Mouse (Mus musculus): ENCODE results near the gene Zfp69. TPM values are rescaled to one million over a fixed set of nuclear protein-coding genes. Genes with fewer than 3 reads are reported as not detected.

The Zfp69 gene
- polyA plus RNA-seq, 1 experiment from 2014 or later: 10.8 TPM

- Histone ChIP-seq H3K4me3 (no peak overlapping the region), H3K9ac (no peak overlapping the region), H3K4me1 (no peaks in the 10 kb centered on the region), H3K27me3 (replicated peaks) (no peaks in the 10 kb centered on the region), H3K27ac (no peak overlapping the region), H3K9me3 (no peaks in the 10 kb centered on the region), H3K4me2 (replicated peaks) (no peak overlapping the region), H3K36me3 (peaks cover 32% of the 10 kb centered on the region)
- ATAC-seq (ENCODE audit: low FRiP score, low read depth): no peak
- 95% methylated on average over 8 of the region's 8 CpGs for WGBS
Measured at GRCm38 (mm10) chr4:120921461-120921860, 30.0 kb downstream of the Zfp69 start.

DNA sequence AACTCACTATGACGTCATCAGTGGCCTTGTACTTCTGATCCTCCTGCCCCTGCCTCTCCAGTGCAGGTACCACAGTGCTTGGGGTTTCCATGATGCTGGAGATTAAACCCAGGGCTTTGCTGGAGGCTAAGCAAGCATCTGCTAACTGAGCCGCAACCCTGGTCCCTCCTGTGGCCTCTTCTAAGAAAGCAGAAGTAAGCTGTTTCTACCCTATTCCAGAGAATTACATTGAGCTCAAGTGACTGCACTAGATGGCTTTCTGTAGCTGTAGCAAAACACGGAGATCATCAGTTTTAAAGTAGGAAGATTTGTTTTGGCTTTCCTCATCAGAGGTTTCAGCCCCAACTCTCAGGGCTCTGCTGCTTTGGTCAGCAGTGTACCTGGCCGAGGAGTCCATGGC is 37.0 kb downstream of the Zfp69 start:
- H3K4me3 ChIP-seq: no peak overlapping the region
- no peak for ATAC-seq (ENCODE audit: low FRiP score, low read depth)
- peaks cover 4% of the 10 kb centered on the region; the same call in 1 of the 2 replicates for H3K36me3 ChIP-seq
- no peak overlapping the region for H3K9ac ChIP-seq
- no peak overlapping the region for H3K27ac ChIP-seq
- no peaks in the 10 kb centered on the region for H3K27me3 ChIP-seq (replicated peaks)
- H3K4me2 ChIP-seq (replicated peaks): no peak overlapping the region
- no peaks in the 10 kb centered on the region for H3K4me1 ChIP-seq
- 76% methylated on average over 4 of the region's 4 CpGs for WGBS
- no peaks in the 10 kb centered on the region for H3K9me3 ChIP-seq

GRCm38 (mm10) chr4:120913861-120914260 is 37.6 kb downstream of the Zfp69 start:
- Histone ChIP-seq H3K9me3 (no peaks in the 10 kb centered on the region), H3K4me1 (no peaks in the 10 kb centered on the region), H3K36me3 (no peaks in the 10 kb centered on the region), H3K9ac (no peak overlapping the region), H3K27me3 (replicated peaks) (no peaks in the 10 kb centered on the region), H3K4me3 (no peak overlapping the region), H3K4me2 (replicated peaks) (no peak overlapping the region), H3K27ac (no peak overlapping the region)
- no peak for ATAC-seq (ENCODE audit: low FRiP score, low read depth)
- WGBS: 92% methylated on average over 1 of the region's 1 CpGs

DNA sequence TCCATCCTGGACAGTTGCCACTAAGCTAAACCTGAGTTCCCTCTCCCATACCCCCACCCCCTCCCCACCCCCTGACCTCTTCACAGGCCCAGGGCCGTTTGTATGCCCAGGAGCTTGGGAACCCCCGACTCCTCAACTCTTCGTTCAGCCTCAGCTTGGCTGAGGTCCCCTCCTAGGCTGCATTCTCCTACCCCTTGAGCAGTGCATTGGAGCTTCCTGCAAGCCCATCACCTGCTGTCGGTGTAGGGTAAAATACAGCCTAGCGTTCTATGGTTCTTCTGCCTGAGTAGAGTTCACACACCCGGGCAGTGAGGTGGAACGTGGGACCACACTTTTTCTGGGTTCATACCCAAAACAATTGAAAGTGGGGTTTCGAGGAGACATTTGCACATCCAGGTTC is 38.1 kb downstream of the Zfp69 start:
- Histone ChIP-seq H3K4me3 (no peak overlapping the region), H3K36me3 (no peaks in the 10 kb centered on the region), H3K27me3 (replicated peaks) (no peaks in the 10 kb centered on the region), H3K9me3 (no peaks in the 10 kb centered on the region), H3K4me2 (replicated peaks) (no peak overlapping the region), H3K4me1 (no peaks in the 10 kb centered on the region), H3K27ac (no peak overlapping the region), H3K9ac (no peak overlapping the region)
- WGBS: 64% methylated on average over 8 of the region's 8 CpGs
- no peak for ATAC-seq (ENCODE audit: low FRiP score, low read depth)

DNA sequence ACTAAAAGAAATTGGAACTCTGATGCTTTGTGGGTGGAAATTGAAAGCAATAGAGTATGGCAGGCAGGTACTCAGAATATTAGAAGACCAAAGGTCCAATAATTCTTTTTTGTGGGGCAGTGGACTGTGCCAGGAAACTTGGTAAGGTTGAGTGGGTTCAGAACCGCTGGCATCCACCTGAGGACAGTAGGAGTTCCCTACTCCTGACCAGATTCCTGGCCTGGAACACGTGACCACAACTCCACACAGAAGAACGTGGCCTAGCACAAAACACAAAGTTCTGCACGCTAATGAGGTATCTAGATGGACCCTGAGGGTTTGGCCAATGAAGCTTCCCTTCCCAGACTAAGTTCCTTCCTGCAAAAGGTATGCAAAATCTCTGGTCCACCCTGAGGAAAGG is 38.6 kb downstream of the Zfp69 start:
- no peak overlapping the region for H3K4me3 ChIP-seq
- H3K4me1 ChIP-seq: no peaks in the 10 kb centered on the region
- H3K27ac ChIP-seq: no peak overlapping the region
- WGBS: 68% methylated on average over 4 of the region's 4 CpGs
- H3K9ac ChIP-seq: no peak overlapping the region
- H3K4me2 ChIP-seq (replicated peaks): no peak overlapping the region
- no peaks in the 10 kb centered on the region for H3K27me3 ChIP-seq (replicated peaks)
- ATAC-seq (ENCODE audit: low FRiP score, low read depth): no peak
- no peaks in the 10 kb centered on the region for H3K36me3 ChIP-seq
- no peaks in the 10 kb centered on the region for H3K9me3 ChIP-seq

GRCm38 (mm10) chr4:120911086-120911485 is 40.4 kb downstream of the Zfp69 start:
- Histone ChIP-seq H3K9ac (no peak overlapping the region), H3K4me3 (no peak overlapping the region), H3K36me3 (no peaks in the 10 kb centered on the region), H3K9me3 (no peaks in the 10 kb centered on the region), H3K4me1 (no peaks in the 10 kb centered on the region), H3K27ac (no peak overlapping the region), H3K4me2 (replicated peaks) (no peak overlapping the region), H3K27me3 (replicated peaks) (no peaks in the 10 kb centered on the region)
- WGBS: 86% methylated on average over 6 of the region's 6 CpGs
- ATAC-seq (ENCODE audit: low FRiP score, low read depth): no peak

DNA sequence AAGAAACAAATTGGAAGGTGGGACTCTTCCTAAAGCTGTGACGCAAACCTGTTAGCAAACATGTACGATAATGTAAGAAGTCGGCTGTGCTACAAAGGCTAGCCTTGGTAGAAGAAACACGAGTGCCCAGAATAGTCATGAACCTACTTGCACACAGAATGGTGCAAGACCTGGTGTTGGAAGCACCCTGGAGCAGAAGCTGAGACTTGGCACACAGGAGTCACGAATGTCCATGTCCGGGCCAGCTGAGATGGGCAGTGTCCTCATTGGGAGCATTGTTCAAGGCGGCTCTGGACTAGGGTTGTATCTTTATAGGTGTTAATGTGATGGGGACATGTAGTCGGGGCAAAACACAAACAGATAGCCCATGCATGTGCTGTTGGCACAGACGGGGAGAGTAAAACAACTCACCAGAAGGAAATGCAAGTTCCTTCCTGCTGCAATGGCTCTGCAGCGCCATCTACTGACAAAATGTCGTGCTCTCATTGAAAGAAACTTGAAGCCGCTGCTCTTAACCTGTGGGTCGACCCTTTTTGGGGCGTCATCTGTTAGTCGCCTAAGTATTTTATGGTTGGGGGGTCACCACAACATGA is 41.8 kb downstream of the Zfp69 start:
- Histone ChIP-seq H3K27ac (no peak overlapping the region), H3K4me2 (replicated peaks) (no peak overlapping the region), H3K9ac (no peak overlapping the region), H3K36me3 (no peaks in the 10 kb centered on the region), H3K27me3 (replicated peaks) (no peaks in the 10 kb centered on the region), H3K9me3 (no peaks in the 10 kb centered on the region), H3K4me3 (no peak overlapping the region), H3K4me1 (no peaks in the 10 kb centered on the region)
- ATAC-seq (ENCODE audit: low FRiP score, low read depth): 0 out of 2 replicates have a peak, but pooled peaks have one; percentile 41
- WGBS: 32% methylated on average over 15 of the region's 15 CpGs

DNA sequence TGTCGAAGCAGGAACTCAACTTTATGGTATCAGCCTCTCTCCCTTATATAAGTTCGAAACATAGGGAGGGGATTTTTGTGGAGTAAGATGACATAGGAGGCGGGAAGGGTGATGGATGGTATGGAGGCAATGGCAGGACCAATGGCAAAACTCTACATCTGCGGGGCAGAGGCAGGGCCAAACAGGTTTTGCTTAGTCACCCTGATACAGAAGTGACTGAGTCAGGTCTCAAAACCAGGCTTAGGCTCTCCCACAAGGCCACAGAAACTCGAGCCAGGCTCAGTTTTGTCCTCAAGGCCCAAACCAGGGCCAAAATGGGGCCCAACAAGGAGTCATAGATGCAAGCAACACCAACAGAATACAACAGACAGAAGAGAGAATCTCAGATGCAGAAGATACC is 45.9 kb downstream of the Zfp69 start:
- WGBS: 75% methylated on average over 5 of the region's 5 CpGs
- Histone ChIP-seq H3K9ac (no peak overlapping the region), H3K27me3 (replicated peaks) (no peaks in the 10 kb centered on the region), H3K4me1 (no peaks in the 10 kb centered on the region), H3K4me3 (no peak overlapping the region), H3K4me2 (replicated peaks) (no peak overlapping the region), H3K27ac (no peak overlapping the region), H3K9me3 (no peaks in the 10 kb centered on the region), H3K36me3 (no peaks in the 10 kb centered on the region)
- no peak for ATAC-seq (ENCODE audit: low FRiP score, low read depth)

DNA sequence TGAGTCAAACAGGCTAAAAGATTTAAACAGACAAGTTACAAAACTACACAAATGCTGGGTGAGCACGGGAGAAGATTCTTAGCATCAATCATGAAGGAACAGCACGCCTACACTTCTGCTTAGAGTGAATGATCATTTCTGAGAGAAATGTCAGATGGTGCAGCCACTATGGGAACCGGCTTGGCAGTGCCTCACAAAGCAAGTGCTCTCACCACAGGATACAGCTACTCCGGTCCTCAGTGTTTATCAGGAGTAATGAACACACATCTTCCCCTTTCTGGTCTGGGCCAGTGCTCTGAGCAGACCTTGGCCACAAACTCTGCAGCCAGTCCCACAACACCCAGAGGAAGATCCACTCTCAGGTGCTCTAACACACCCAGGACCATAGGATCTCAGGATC is 47.0 kb downstream of the Zfp69 start:
- Histone ChIP-seq H3K36me3 (no peaks in the 10 kb centered on the region), H3K4me1 (no peaks in the 10 kb centered on the region), H3K27ac (no peak overlapping the region), H3K4me2 (replicated peaks) (no peak overlapping the region), H3K9me3 (no peaks in the 10 kb centered on the region), H3K27me3 (replicated peaks) (no peaks in the 10 kb centered on the region), H3K4me3 (no peak overlapping the region), H3K9ac (no peak overlapping the region)
- 80% methylated on average over 4 of the region's 4 CpGs for WGBS
- ATAC-seq (ENCODE audit: low FRiP score, low read depth): no peak

DNA sequence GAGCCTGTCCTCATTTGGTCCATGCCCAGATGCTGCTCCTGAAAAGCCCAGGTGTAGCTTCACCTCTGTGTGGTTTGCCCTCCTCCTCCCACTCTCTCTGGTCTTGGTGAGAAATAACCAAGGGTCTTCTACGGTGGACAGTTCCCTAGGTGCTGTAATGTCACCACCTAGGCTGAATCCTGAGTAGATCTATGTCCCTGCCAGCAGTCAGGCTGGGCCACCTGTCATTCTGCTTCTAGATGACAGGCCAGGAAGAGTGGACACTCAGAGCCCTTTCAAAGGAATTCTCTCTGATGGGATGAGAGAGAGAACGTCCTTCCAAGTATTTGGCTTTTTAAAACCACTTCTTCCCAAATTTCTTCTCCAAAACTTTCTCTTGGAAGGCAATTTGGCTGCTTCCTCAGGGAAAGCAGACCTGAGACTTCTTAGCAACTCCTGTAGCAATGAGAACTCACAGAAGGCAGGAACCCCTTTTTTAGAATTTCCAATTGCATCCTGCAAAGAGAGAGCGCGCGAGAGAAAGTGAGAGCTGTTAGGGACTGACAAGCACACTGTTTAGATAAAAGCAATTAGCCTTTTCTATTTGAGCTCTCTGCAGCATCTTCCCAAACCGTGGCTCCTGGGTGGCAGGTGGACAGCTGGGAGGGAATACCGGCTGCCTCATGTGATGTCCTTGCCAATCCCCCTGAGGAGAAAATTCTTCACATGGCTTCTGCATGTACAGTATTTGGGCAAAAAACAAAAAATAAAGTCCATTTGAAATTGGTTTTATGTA is 55.5 kb downstream of the Zfp69 start:
- Histone ChIP-seq H3K9me3 (no peaks in the 10 kb centered on the region), H3K4me2 (replicated peaks) (no peak overlapping the region), H3K27me3 (replicated peaks) (no peaks in the 10 kb centered on the region), H3K27ac (no peak overlapping the region), H3K4me1 (no peaks in the 10 kb centered on the region), H3K9ac (no peak overlapping the region), H3K4me3 (no peak overlapping the region), H3K36me3 (no peaks in the 10 kb centered on the region)
- 83% methylated on average over 7 of the region's 7 CpGs for WGBS
- ATAC-seq (ENCODE audit: low FRiP score, low read depth): no peak

DNA sequence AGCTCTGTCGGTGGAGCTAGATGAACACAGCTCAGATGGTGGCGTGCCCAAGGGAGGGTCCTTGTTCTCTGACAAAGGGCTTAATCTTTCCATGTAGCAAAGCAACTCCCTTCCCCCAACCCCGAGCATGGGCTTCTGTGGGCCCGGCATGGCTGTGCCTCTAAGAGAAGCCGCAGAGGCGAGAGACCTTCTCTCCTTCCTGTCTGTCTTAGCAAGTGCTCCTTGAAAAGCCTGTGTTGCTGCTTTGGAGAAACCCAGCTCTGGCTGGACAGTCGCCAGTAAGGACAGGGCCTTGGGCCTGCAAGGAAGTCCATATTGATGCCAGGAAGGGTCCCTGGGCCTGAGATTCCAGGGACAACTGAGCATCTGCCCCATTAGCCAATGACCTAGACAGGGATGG is 56.3 kb downstream of the Zfp69 start:
- no peaks in the 10 kb centered on the region for H3K9me3 ChIP-seq
- no peaks in the 10 kb centered on the region for H3K27me3 ChIP-seq (replicated peaks)
- ATAC-seq (ENCODE audit: low FRiP score, low read depth): no peak
- H3K9ac ChIP-seq: no peak overlapping the region
- 76% methylated on average over 7 of the region's 7 CpGs for WGBS
- H3K4me1 ChIP-seq: no peaks in the 10 kb centered on the region
- no peaks in the 10 kb centered on the region for H3K36me3 ChIP-seq
- no peak overlapping the region for H3K4me3 ChIP-seq
- H3K4me2 ChIP-seq (replicated peaks): no peak overlapping the region
- H3K27ac ChIP-seq: no peak overlapping the region

- Histone ChIP-seq H3K36me3 (no peaks in the 10 kb centered on the region), H3K27me3 (replicated peaks) (no peaks in the 10 kb centered on the region), H3K9ac (no peak overlapping the region), H3K4me1 (no peaks in the 10 kb centered on the region), H3K27ac (no peak overlapping the region), H3K4me3 (no peak overlapping the region), H3K9me3 (no peaks in the 10 kb centered on the region), H3K4me2 (replicated peaks) (no peak overlapping the region)
- 82% methylated on average over 11 of the region's 11 CpGs for WGBS
- no peak for ATAC-seq (ENCODE audit: low FRiP score, low read depth)
Measured at GRCm38 (mm10) chr4:120894584-120894983, 56.9 kb downstream of the Zfp69 start.

Data from neural tube, embryonic 12.5 days (tissue).